Mouse (Mus musculus) kidney, embryonic 15.5 days (tissue): ENCODE measurements around the gene Dpf2. TPM values are rescaled to one million over a fixed set of nuclear protein-coding genes. Genes with fewer than 3 reads are reported as not detected.
"Not testable (repeated sequence)": the region's sequence is repeated elsewhere in the genome, so short reads cannot be mapped to it uniquely, and the experiment has no call there.

ENCODE experiments used
- ATAC-seq: fragments of 200-750 bp; cut with Nextera tagmentation; replicated peaks from 2 replicates; pipeline ENCODE4 v1.8.0; 2017; ENCODE audit warnings: moderate TSS enrichment; ENCODE audit not compliant: low FRiP score
- H3K27ac ChIP-seq: fragments of 300-500 bp; sonication (generic); 2 replicates; pipeline ENCODE4 v1.5.1; 2015; ENCODE audit warnings: mild to moderate bottlenecking, inconsistent platforms
- H3K27me3 ChIP-seq: fragments of 300-500 bp; sonication (generic); 2 replicates; pipeline ENCODE4 v1.6.1; 2015; ENCODE audit warnings: inconsistent platforms
- H3K36me3 ChIP-seq: fragments of 300-500 bp; sonication (generic); 2 replicates; pipeline ENCODE4 v1.6.1; 2015; ENCODE audit warnings: inconsistent platforms
- H3K4me1 ChIP-seq: fragments of 300-500 bp; sonication (generic); 2 replicates; pipeline ENCODE4 v1.6.1; 2015; ENCODE audit warnings: inconsistent platforms
- H3K4me2 ChIP-seq: fragments of 300-500 bp; sonication (generic); 2 replicates; pipeline ENCODE4 v1.6.1; 2015; ENCODE audit warnings: moderate library complexity, mild to moderate bottlenecking, inconsistent platforms
- H3K4me3 ChIP-seq: fragments of 300-500 bp; sonication (generic); replicated peaks from 2 replicates; pipeline ENCODE4 v1.5.1; 2015; ENCODE audit warnings: mild to moderate bottlenecking, inconsistent platforms
- H3K9ac ChIP-seq: fragments of 300-500 bp; sonication (generic); 2 replicates; pipeline ENCODE4 v1.6.1; 2015; ENCODE audit warnings: mild to moderate bottlenecking, inconsistent platforms
- H3K9me3 ChIP-seq: fragments of 300-500 bp; sonication (generic); replicated peaks from 2 replicates; pipeline ENCODE4 v1.6.1; 2016; ENCODE audit warnings: inconsistent platforms
- WGBS: fragments of 180-500 bp; shearing (Covaris S2); methylation state at CpG from one replicate; pipeline ENCODE4 v1.1.7; 2015; ENCODE audit warnings: mixed read lengths; 5-methylcytosine and 5-hydroxymethylcytosine counted together
- polyA plus RNA-seq: library from polyadenylated mRNA; unstranded; fragments of >200 nt; fragmentation: Nextera tagmentation; extraction: Ambion mirVana; gene quantifications from 2 replicates; pipeline ENCODE4 v1.2.1, GENCODE M21; 2015

Gene Dpf2
- polyA plus RNA-seq, 1 experiment from 2014 or later = 178 TPM

DNA sequence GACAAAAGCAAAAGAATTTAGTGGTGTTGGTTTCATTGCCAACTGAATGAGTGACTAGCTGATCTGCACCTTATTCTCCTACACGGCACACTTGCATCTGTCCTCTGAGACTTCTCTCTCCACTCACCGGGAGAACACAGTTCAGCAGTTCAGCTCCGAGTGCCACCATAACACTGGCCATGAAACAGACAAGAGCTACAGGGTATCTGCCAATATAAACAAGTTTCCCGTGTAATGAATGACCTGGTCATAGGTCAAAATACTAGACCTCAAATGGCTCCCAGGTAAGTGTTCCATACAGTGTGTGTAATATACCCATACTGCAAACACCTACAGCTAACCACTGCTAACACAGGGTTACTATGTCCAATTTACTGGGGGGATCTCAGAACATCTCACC is 23.6 kb downstream of the Dpf2 start:
- no peaks in the 10 kb centered on the region for H3K27me3 ChIP-seq
- no peak overlapping the region for H3K27ac ChIP-seq
- peaks cover 24% of the 10 kb centered on the region for H3K4me1 ChIP-seq
- no peak overlapping the region for H3K9ac ChIP-seq
- ATAC-seq = no peak
- 67% methylated on average over 4 of the region's 4 CpGs for WGBS
- no peak overlapping the region for H3K4me2 ChIP-seq
- no peaks in the 10 kb centered on the region for H3K9me3 ChIP-seq
- H3K36me3 ChIP-seq = 0 out of 2 replicates have a peak, but pooled peaks cover 6% of the 10 kb centered on the region
- H3K4me3 ChIP-seq = no peak overlapping the region

DNA sequence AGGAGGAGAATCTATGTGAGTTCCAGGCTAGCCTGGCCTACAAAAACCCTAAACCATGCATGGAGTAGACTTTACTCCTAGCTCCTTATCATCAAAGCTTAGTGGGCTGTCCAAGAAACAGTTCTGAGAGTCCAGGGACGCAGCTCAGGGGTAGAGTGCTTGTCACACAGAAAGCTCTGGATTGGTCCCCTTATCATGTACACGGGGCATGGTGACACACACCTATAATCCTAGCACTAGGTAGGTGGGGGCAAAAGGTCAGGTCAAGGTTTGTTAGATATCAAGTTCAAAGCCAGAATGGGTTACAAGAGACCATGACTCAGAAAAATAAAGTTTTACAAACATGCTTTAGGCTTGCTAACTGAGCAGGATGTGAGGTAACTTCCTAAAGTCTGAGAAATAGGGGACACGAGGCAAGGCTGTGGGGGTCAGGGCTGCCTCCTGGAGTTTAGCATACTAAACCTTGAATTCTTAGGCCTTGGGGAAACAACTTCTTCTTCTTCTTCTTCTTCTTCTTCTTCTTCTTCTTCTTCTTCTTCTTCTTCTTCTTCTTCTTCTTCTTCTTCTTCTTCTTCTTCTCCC is 25.5 kb downstream of the Dpf2 start:
- no peak for ATAC-seq
- Histone ChIP-seq H3K36me3 (0 out of 2 replicates have a peak, but pooled peaks cover 6% of the 10 kb centered on the region), H3K4me1 (peaks cover 10% of the 10 kb centered on the region; the same call in 1 of the 2 replicates), H3K9ac (no peak overlapping the region), H3K27ac (no peak overlapping the region), H3K9me3 (no peaks in the 10 kb centered on the region), H3K27me3 (no peaks in the 10 kb centered on the region), H3K4me3 (no peak overlapping the region), H3K4me2 (no peak overlapping the region)
- WGBS = 76% methylated on average over 3 of the region's 3 CpGs

GRCm38 (mm10) chr19:5885838-5886237 is 27.0 kb downstream of the Dpf2 start:
- 54% methylated on average over 4 of the region's 4 CpGs for WGBS
- no peak overlapping the region for H3K4me3 ChIP-seq
- no peak overlapping the region for H3K4me2 ChIP-seq
- no peaks in the 10 kb centered on the region for H3K36me3 ChIP-seq
- H3K27me3 ChIP-seq = no peaks in the 10 kb centered on the region
- no peak overlapping the region for H3K27ac ChIP-seq
- no peak for ATAC-seq
- no peaks in the 10 kb centered on the region for H3K9me3 ChIP-seq
- no peak overlapping the region for H3K9ac ChIP-seq
- 0 out of 2 replicates have a peak, but pooled peaks cover 3% of the 10 kb centered on the region for H3K4me1 ChIP-seq

DNA sequence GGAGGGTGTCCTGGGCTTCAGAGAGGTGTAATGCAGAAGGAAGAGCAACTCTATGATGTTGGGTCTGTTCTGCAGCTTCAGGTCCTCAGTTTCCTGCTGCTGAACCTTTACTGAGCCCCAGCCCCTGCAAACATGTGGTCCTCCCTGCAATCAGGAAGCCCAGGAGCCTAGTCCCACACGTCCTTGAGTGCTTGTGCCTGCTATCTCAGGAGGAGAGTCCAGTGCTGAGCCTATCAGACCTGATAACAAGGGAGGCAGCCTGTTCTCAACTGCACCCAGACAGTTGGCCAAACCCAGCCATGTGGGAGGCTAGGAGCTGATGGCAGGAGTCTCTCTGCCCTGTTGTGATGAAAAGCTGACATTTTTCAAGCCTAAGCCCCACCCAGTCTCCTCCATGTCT is 28.9 kb downstream of the Dpf2 start:
- Histone ChIP-seq H3K36me3 (no peaks in the 10 kb centered on the region), H3K4me3 (no peak overlapping the region), H3K9me3 (no peaks in the 10 kb centered on the region), H3K4me2 (no peak overlapping the region), H3K4me1 (peaks cover 8% of the 10 kb centered on the region), H3K9ac (no peak overlapping the region), H3K27ac (no peak overlapping the region), H3K27me3 (no peaks in the 10 kb centered on the region)
- no peak for ATAC-seq
- 39% methylated on average over 1 of the region's 1 CpGs for WGBS

DNA sequence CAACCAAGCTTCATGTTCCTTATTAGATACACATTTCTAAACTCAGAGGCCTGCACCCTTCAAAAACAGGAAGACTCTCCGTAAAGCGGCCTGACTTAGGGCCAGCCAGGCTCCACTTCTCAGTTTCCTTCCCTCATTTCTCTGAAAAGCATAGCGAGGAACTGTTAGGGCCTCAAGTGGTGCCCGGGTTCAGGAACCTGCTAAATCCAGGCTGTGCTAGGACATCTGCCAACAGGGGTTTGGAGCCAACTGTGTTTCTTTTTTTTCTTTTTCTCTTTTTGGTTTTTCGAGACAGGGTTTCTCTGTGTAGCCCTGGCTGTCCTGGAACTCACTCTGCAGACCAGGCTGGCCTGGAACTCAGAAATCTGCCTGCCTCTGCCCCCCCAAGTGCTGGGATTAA is 30.7 kb downstream of the Dpf2 start:
- not testable (repeated sequence) for H3K4me3 ChIP-seq, H3K4me2 ChIP-seq, H3K27ac ChIP-seq, H3K36me3 ChIP-seq, H3K27me3 ChIP-seq, H3K9ac ChIP-seq, ATAC-seq, H3K9me3 ChIP-seq
- H3K4me1 ChIP-seq = peaks cover 26% of the 10 kb centered on the region
- 81% methylated on average over 5 of the region's 5 CpGs for WGBS

DNA sequence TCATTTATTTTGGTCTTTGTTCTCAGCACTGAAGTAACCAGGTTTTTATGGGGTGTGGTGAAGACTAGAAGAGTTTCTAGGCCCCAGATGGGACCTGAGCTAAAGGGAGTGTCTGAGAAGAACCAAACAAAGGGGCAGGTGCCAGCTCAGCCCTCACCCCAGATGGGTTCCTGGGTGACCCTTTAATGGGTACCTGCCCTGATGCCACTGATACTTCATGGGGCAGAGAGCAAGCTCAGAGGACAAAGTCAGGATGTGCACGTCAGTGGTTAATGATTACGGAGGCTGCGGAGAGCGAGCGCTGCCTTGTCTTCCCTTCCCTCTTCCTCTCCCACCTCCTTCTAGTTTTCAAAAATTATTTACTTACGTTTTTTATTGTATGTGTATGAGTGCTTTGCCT is 31.7 kb downstream of the Dpf2 start:
- Histone ChIP-seq H3K9ac (no peak overlapping the region), H3K27ac (no peak overlapping the region), H3K4me3 (no peak overlapping the region), H3K36me3 (no peaks in the 10 kb centered on the region), H3K4me2 (no peak overlapping the region), H3K4me1 (peaks cover 29% of the 10 kb centered on the region), H3K27me3 (no peaks in the 10 kb centered on the region), H3K9me3 (no peaks in the 10 kb centered on the region)
- WGBS = 86% methylated on average over 6 of the region's 6 CpGs
- ATAC-seq = no peak

GRCm38 (mm10) chr19:5879735-5880134 is 33.1 kb downstream of the Dpf2 start:
- Histone ChIP-seq H3K4me2 (no peak overlapping the region), H3K4me1 (peaks cover 37% of the 10 kb centered on the region), H3K27ac (no peak overlapping the region), H3K9ac (no peak overlapping the region), H3K4me3 (no peak overlapping the region), H3K9me3 (no peaks in the 10 kb centered on the region), H3K27me3 (no peaks in the 10 kb centered on the region), H3K36me3 (no peaks in the 10 kb centered on the region)
- ATAC-seq = no peak
- 93% methylated on average over 7 of the region's 7 CpGs for WGBS

- no peak for ATAC-seq
- no peaks in the 10 kb centered on the region for H3K36me3 ChIP-seq
- no peaks in the 10 kb centered on the region for H3K9me3 ChIP-seq
- H3K4me2 ChIP-seq = peak overlapping the region; percentile 39
- peak overlapping the region; percentile 20; the same call in 1 of the 2 replicates for H3K4me3 ChIP-seq
- H3K4me1 ChIP-seq = peaks cover 45% of the 10 kb centered on the region
- peak overlapping the region; percentile 24; the same call in 1 of the 2 replicates for H3K9ac ChIP-seq
- H3K27me3 ChIP-seq = no peaks in the 10 kb centered on the region
- peak overlapping the region; percentile 87 for H3K27ac ChIP-seq
- WGBS = 78% methylated on average over 3 of the region's 3 CpGs
Measured at GRCm38 (mm10) chr19:5878916-5879315, 33.9 kb downstream of the Dpf2 start.

GRCm38 (mm10) chr19:5878362-5878722 is 34.5 kb downstream of the Dpf2 start:
- peak overlapping the region; percentile 87 for H3K27ac ChIP-seq
- no peak; the same call in 1 of the 2 replicates for ATAC-seq

DNA sequence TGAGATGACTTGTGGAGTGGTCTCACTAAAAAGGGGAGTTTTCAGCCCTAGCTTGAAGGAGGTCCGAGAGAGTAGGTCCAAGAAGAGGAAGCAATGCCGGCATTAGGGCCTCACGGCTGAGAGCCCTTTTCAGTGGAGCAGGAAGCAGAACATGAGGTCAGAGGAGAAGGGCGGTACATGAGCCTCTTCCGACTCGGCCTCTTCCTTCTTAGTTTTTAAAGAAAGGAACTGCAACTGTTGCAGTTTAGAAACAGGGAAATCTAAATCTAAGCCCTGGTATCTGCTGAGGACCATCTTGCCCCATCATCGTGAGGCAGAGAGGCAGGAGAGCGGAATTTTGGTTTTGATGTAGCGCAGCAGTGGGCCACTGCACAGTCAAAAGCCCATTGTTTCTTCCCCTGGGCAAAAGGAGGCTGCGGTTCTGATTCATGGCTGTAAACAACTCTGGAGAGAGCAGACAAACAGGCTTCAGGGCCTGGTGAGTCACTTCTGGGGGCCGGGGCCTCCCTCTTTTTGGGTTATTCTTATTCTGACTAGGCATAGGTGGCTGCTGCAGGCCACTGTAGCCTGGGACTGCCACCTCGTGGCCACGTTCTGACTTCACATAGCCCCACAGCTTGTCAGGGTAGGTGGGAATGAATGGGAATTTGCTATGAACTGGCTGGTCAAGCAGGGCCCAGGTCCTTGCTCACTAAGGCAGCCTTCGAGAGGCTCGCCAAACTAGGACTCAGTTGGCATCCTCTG is 35.0 kb downstream of the Dpf2 start, which contains the start of gene Slc25a45:
Slc25a45 (plus strand) TSS at position 191 of the 744 bp plus-strand sequence.
- H3K27me3 ChIP-seq = no peaks in the 10 kb centered on the region
- peak; percentile 55 for ATAC-seq
- peak within 1 kb of the TSS; percentile 20 for H3K4me3 ChIP-seq
- H3K9me3 ChIP-seq = no peaks in the 10 kb centered on the region
- H3K4me2 ChIP-seq = peak within 1 kb of the TSS; percentile 39
- H3K4me1 ChIP-seq = peaks cover 56% of the 10 kb centered on the region
- peaks cover 3% of the 10 kb centered on the region for H3K36me3 ChIP-seq
- 35% methylated on average over 15 of the region's 15 CpGs for WGBS
- H3K27ac ChIP-seq = peak within 1 kb of the TSS; percentile 87
- H3K9ac ChIP-seq = peak within 1 kb of the TSS; percentile 24

More at GRCm38 (mm10) chr19:5878362-5878722, 34.5 kb downstream of the Dpf2 start:
- Histone ChIP-seq H3K27me3 (no peaks in the 10 kb centered on the region), H3K4me1 (peaks cover 50% of the 10 kb centered on the region), H3K4me3 (peak overlapping the region; percentile 20), H3K9me3 (no peaks in the 10 kb centered on the region), H3K36me3 (no peaks in the 10 kb centered on the region), H3K9ac (peak overlapping the region; percentile 24; the same call in 1 of the 2 replicates), H3K4me2 (peak overlapping the region; percentile 39)
- 56% methylated on average over 7 of the region's 7 CpGs for WGBS

DNA sequence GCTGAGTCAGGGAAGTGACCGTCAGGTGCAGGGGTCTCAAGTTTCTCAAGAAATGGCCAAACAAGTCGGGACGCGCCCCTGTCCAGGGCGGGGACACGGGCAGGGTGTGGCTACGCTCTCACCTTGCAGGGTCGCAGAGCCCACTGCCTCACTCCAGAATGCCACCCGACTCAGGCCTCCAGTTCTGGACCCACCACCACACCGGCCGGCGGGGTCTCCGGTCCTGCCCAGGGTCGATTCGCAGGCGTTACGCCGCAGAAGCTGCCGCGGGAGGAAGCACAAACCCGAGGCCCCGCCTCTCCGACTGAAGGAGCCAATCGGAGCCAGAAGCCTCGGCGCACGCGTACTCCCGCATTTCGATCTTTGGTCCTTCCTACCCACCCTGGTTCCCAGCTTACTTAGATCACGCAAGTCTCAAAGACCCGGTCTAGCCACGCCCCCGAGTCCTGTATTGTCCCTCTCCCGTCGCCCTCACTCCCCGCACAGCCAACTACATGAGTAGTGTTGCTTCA is 37.8 kb downstream of the Dpf2 start, which contains the start of gene Frmd8:
Frmd8 (minus strand) TSS at position 306 of the 512 bp plus-strand sequence.
- Histone ChIP-seq H3K4me3 (peak within 1 kb of the TSS; percentile 86), H3K4me1 (peaks cover 77% of the 10 kb centered on the region), H3K4me2 (peak within 1 kb of the TSS; percentile 89), H3K9ac (peak within 1 kb of the TSS; percentile 82), H3K36me3 (peaks cover 14% of the 10 kb centered on the region), H3K27me3 (no peaks in the 10 kb centered on the region), H3K9me3 (no peaks in the 10 kb centered on the region), H3K27ac (peak within 1 kb of the TSS; percentile 70)
- peak; percentile 86 for ATAC-seq
- WGBS = under 1% methylated on average over 37 of the region's 37 CpGs

- no peaks in the 10 kb centered on the region for H3K9me3 ChIP-seq
- H3K4me2 ChIP-seq = peak overlapping the region; percentile 89
- peaks cover 82% of the 10 kb centered on the region for H3K4me1 ChIP-seq
- H3K27ac ChIP-seq = peak overlapping the region; percentile 70
- H3K4me3 ChIP-seq = peak overlapping the region; percentile 86
- peaks cover 19% of the 10 kb centered on the region for H3K36me3 ChIP-seq
- ATAC-seq = no peak
- no peaks in the 10 kb centered on the region for H3K27me3 ChIP-seq
- peak overlapping the region; percentile 82 for H3K9ac ChIP-seq
- 7% methylated on average over 13 of the region's 13 CpGs for WGBS
Measured at GRCm38 (mm10) chr19:5874391-5874968, 38.3 kb downstream of the Dpf2 start.
